Mouse (Mus musculus) hindbrain, embryonic 14.5 days (tissue): Measurements from ENCODE around the gene Ephb1. TPM values are rescaled to one million over a fixed set of nuclear protein-coding genes. Genes with fewer than 3 reads are reported as not detected.

Experiments used
- microRNA-seq: library from miRNA; unstranded; fragments of <30 nt; microRNA quantifications from one replicate; pipeline ENCODE4, GENCODE M21; 2016
- polyA plus RNA-seq: library from polyadenylated mRNA; unstranded; fragments of >200 nt; fragmentation: Nextera tagmentation; extraction: Ambion mirVana; gene quantifications from 2 replicates; pipeline ENCODE4 v1.2.1, GENCODE M21; 2014

Gene Ephb1
- polyA plus RNA-seq, 1 experiment from 2014 or later, result 52.2 TPM

Small RNA genes within 50 kb of the gene (microRNA-seq; reads per million reads assigned to microRNA genes)
- not detected for gene Mir7243

Other genes with a start within 250 kb of the Ephb1 start
- gene Ky, start 151.1 kb upstream of the Ephb1 start, polyA plus RNA-seq, result 0.92 and 1.4 TPM in 2 replicates